Mouse (Mus musculus) MEL (cell line): Measurements from ENCODE around the gene Mrln.

Experiments
- GATA1 ChIP-seq: IDR thresholded peaks from 2 replicates; pipeline ENCODE4 v1.6.1; 2011; ENCODE audit warnings: low read depth, low read length, improper control_type of control experiment
- POLR2A ChIP-seq, 2 experiments: IDR thresholded peaks; 2 replicates each; pipeline ENCODE4 v1.6.1; 2011 to 2012; ENCODE audit warnings: low read length in 2 of 2, mild to moderate bottlenecking in 2 of 2, control low read depth in 1 of 2, improper control_type of control experiment in 1 of 2, low read depth in 1 of 2, moderate library complexity in 1 of 2; ENCODE audit not compliant: control insufficient read depth in 1 of 2, insufficient read depth in 1 of 2, poor library complexity in 1 of 2
- POLR2AphosphoS2 ChIP-seq: IDR thresholded peaks from 2 replicates; pipeline ENCODE4 v1.6.1; 2011; ENCODE audit warnings: low read length, improper control_type of control experiment

DNA sequence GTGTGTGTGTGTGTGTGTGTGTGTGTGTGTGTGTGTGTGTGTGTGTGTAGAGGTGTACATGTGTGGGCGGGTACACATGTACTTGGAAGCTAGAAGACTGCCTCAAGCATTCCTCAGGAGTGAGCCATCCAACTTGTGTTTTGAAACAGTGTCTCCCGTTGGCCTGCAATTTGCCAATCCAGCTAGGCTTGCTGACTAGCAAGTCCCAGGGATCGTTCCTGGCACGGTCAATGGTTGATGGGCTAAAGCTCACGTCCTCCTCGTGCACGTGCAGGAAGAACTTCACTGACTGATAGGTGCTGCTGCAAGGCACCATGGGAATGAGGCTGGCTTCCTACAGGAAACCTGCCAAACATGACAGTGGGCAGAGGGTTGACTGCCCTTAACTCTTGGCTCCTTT, 17.9 kb upstream of the Mrln start:
- TF ChIP-seq GATA1 (no peak), POLR2AphosphoS2 (no peak), POLR2A (IDR thresholded peaks at IDR 0.05; ENCODE audit: control insufficient read depth in 1 of 2, insufficient read depth in 1 of 2, low read depth in 1 of 2, low read length in 2 of 2, poor library complexity in 1 of 2) (no peak)
